In genomic region chr13:51569685-51570068, GRCm38 (mm10) we compare ENCODE assay signal across 8 mouse cellular contexts. TPM values are rescaled to one million over a fixed set of nuclear protein-coding genes. Genes with fewer than 3 reads are reported as not detected.
A peak's percentile ranks its signal among the peaks of the same experiment; 100 is the strongest.
DNase-seq lines count a peak whose midpoint lies in the region; ATAC-seq and TF ChIP-seq lines count a peak whose summit lies in the region.

No protein-coding gene starts in this region.

- H3K4me2 ChIP-seq in kidney, embryonic 14.5 days (replicated peaks; ENCODE audit: low read depth, low read length) = peak overlapping the region; percentile 54
- peak overlapping the region; percentile 93 for H3K4me2 ChIP-seq in hindbrain, embryonic 16.5 days (ENCODE audit: low read length)

- no peak overlapping the region for H3K27ac ChIP-seq in kidney, embryonic 14.5 days (ENCODE audit: low read depth, low read length)
- no peak overlapping the region for H3K27ac ChIP-seq in embryonic fibroblast, embryonic 13.5 days (ENCODE audit: insufficient read depth, low read length)
- H3K27ac ChIP-seq in hindbrain, embryonic 16.5 days (ENCODE audit: low read depth, low read length) = peak overlapping the region; percentile 78

- H3K4me1 ChIP-seq in kidney, embryonic 14.5 days (ENCODE audit: control insufficient read depth, insufficient read depth, low read length) = peaks cover 11% of the 10 kb centered on the region
- H3K4me1 ChIP-seq in embryonic fibroblast, embryonic 13.5 days (ENCODE audit: control insufficient read depth, insufficient read depth, low read length) = 0 out of 2 replicates have a peak, but pooled peaks cover 7% of the 10 kb centered on the region
- peaks cover 31% of the 10 kb centered on the region for H3K4me1 ChIP-seq in hindbrain, embryonic 16.5 days (ENCODE audit: control insufficient read depth, insufficient read depth, low read depth, low read length)

- H3K36me3 ChIP-seq in kidney, embryonic 14.5 days (ENCODE audit: control insufficient read depth, insufficient read depth, low read length) = no peaks in the 10 kb centered on the region
- no peaks in the 10 kb centered on the region for H3K36me3 ChIP-seq in hindbrain, embryonic 16.5 days (ENCODE audit: control insufficient read depth, insufficient read depth, low read length)

- no peak for TF ChIP-seq CTCF in embryonic fibroblast, embryonic 13.5 days (IDR thresholded peaks at IDR 0.05; ENCODE audit: borderline replicate concordance, insufficient read depth, low read length)

- H3K9me3 ChIP-seq in kidney, embryonic 14.5 days (ENCODE audit: control insufficient read depth, low read length) = no peaks in the 10 kb centered on the region
- no peaks in the 10 kb centered on the region for H3K9me3 ChIP-seq in hindbrain, embryonic 16.5 days (ENCODE audit: control insufficient read depth, low read length)

- no peak for TF ChIP-seq POLR2A in embryonic fibroblast, embryonic 13.5 days (IDR thresholded peaks at IDR 0.05; ENCODE audit: low read depth, low read length)

- no peak for ATAC-seq in kidney, embryonic 14.5 days (ENCODE audit: low FRiP score, low TSS enrichment)
- peak; percentile 70 for ATAC-seq in hindbrain, embryonic 16.5 days
- no peak for ATAC-seq in inflammation-experienced regulatory T-cells, adult 6 months

- H3K9ac ChIP-seq in kidney, embryonic 14.5 days (ENCODE audit: low read depth, low read length) = no peak overlapping the region
- H3K9ac ChIP-seq in hindbrain, embryonic 16.5 days (ENCODE audit: low read depth, low read length) = peak overlapping the region; percentile 57; the same call in 1 of the 2 replicates

- 2% methylated on average over 7 of the region's 7 CpGs for WGBS in kidney, embryonic 14.5 days
- WGBS in hindbrain, embryonic 16.5 days = under 1% methylated on average over 7 of the region's 7 CpGs

- DNase-seq in kidney, postnatal 36 days = no peak
- peak; percentile 50 for DNase-seq in neural tube, embryonic 10.5 days (ENCODE audit: extremely low spot score, low spot score)
- DNase-seq in layer of hippocampus, adult 11-12 months (ENCODE audit: low spot score) = no peak
- DNase-seq in adrenal gland, postnatal 25 days = no peak

- peaks cover 55% of the 10 kb centered on the region for H3K27me3 ChIP-seq in kidney, embryonic 14.5 days (ENCODE audit: control insufficient read depth, insufficient read depth, low read length)
- peaks cover 5% of the 10 kb centered on the region; the same call in 1 of the 2 replicates for H3K27me3 ChIP-seq in hindbrain, embryonic 16.5 days (replicated peaks; ENCODE audit: control insufficient read depth, insufficient read depth, low read length)

- H3K4me3 ChIP-seq in kidney, embryonic 14.5 days (ENCODE audit: low read length) = peak overlapping the region; percentile 34
- peak overlapping the region; percentile 11; the same call in 1 of the 2 replicates for H3K4me3 ChIP-seq in embryonic fibroblast, embryonic 13.5 days (ENCODE audit: insufficient read depth, low read length)
- H3K4me3 ChIP-seq in hindbrain, embryonic 16.5 days (ENCODE audit: low read length) = peak overlapping the region; percentile 69

RNA-seq across cellular contexts. Expression of gene Shc3, which starts 0.5 kb away (rescaled TPM):
- 0.11 and 0.12 TPM in 2 replicates for polyA plus RNA-seq in kidney, embryonic 14.5 days (2014; fragmentation: Nextera tagmentation; extraction: Ambion mirVana)
- polyA plus RNA-seq in embryonic fibroblast, embryonic 13.5 days (2011; ENCODE audit: insufficient read length, low read depth, missing spikeins) = 0.43 and 0.68 TPM in 2 replicates
- polyA plus RNA-seq in hindbrain, embryonic 16.5 days (2015; fragmentation: Nextera tagmentation; extraction: Ambion mirVana) = 4.4 and 6.9 TPM in 2 replicates
- 1.1 and 1.8 TPM in 2 replicates for total RNA-seq in adrenal gland, postnatal 25 days (2021)
- polyA plus RNA-seq in inflammation-experienced regulatory T-cells, adult 6 months (2017; shearing (Covaris generic)) = not detected

Comparison
In these comparisons a context has a peak if more than half of its experiments do, and no peak if none do; other contexts are left out.
1. H3K4me3 ChIP-seq: peak in every context shown above with its lines; median percentile 69 in hindbrain, embryonic 16.5 days; 34 in kidney, embryonic 14.5 days; 11 in embryonic fibroblast, embryonic 13.5 days.